Mouse (Mus musculus): ENCODE data around the gene Il6ra.
"Not testable (repeated sequence)": the region's sequence is repeated elsewhere in the genome, so short reads cannot be mapped to it uniquely, and the experiment has no call there.

Il6ra gene

GRCm38 (mm10) chr3:89875781-89876180 is 37.2 kb downstream of the Il6ra start:
- in situ Hi-C loops (cut with MseI, MboI): no loop called here

- in situ Hi-C loops (cut with MseI, MboI): no loop called here
Measured at GRCm38 (mm10) chr3:89875021-89875420, 38.0 kb downstream of the Il6ra start.

- in situ Hi-C loops (cut with MseI, MboI): no loop called here
Measured at GRCm38 (mm10) chr3:89874076-89874475, 38.9 kb downstream of the Il6ra start.

GRCm38 (mm10) chr3:89872684-89873083 is 40.3 kb downstream of the Il6ra start:
- in situ Hi-C loops (cut with MseI, MboI): no loop called here

- in situ Hi-C loops (cut with MseI, MboI): no loop called here
Measured at GRCm38 (mm10) chr3:89872209-89872608, 40.8 kb downstream of the Il6ra start.

GRCm38 (mm10) chr3:89871339-89871914 is 41.6 kb downstream of the Il6ra start:
- in situ Hi-C loops (cut with MseI, MboI): no loop called here

GRCm38 (mm10) chr3:89870472-89871271 is 42.3 kb downstream of the Il6ra start:
- in situ Hi-C loops (cut with MseI, MboI): no loop called here

- in situ Hi-C loops (cut with MseI, MboI): no loop called here
Measured at GRCm38 (mm10) chr3:89869556-89869955, 43.4 kb downstream of the Il6ra start.

GRCm38 (mm10) chr3:89868956-89869355 is 44.0 kb downstream of the Il6ra start:
- in situ Hi-C loops (cut with MseI, MboI): no loop called here

- in situ Hi-C loops (cut with MseI, MboI): no loop called here
Measured at GRCm38 (mm10) chr3:89868357-89868756, 44.6 kb downstream of the Il6ra start.

GRCm38 (mm10) chr3:89867651-89868050 is 45.3 kb downstream of the Il6ra start:
- in situ Hi-C loops (cut with MseI, MboI): no loop called here

GRCm38 (mm10) chr3:89865764-89866163 is 47.2 kb downstream of the Il6ra start:
- in situ Hi-C loops (cut with MseI, MboI): no loop called here

- in situ Hi-C loops (cut with MseI, MboI): no loop called here
Measured at GRCm38 (mm10) chr3:89865020-89865419, 48.0 kb downstream of the Il6ra start.

- in situ Hi-C loops (cut with MseI, MboI): no loop called here
Measured at GRCm38 (mm10) chr3:89863716-89864509, 49.1 kb downstream of the Il6ra start.

GRCm38 (mm10) chr3:89863276-89863675 is 49.7 kb downstream of the Il6ra start:
- in situ Hi-C loops (cut with MseI, MboI): not testable (repeated sequence)

GRCm38 (mm10) chr3:89862182-89862761 is 50.7 kb downstream of the Il6ra start:
- in situ Hi-C loops (cut with MseI, MboI): no loop called here

GRCm38 (mm10) chr3:89861070-89861469 is 51.9 kb downstream of the Il6ra start:
- in situ Hi-C loops (cut with MseI, MboI): no loop called here

GRCm38 (mm10) chr3:89860343-89860742 is 52.7 kb downstream of the Il6ra start:
- in situ Hi-C loops (cut with MseI, MboI): no loop called here

GRCm38 (mm10) chr3:89859936-89860335 is 53.1 kb downstream of the Il6ra start:
- in situ Hi-C loops (cut with MseI, MboI): no loop called here

- in situ Hi-C loops (cut with MseI, MboI): no loop called here
Measured at GRCm38 (mm10) chr3:89858888-89859287, 54.1 kb downstream of the Il6ra start.

- in situ Hi-C loops (cut with MseI, MboI): no loop called here
Measured at GRCm38 (mm10) chr3:89858123-89858522, 54.9 kb downstream of the Il6ra start.

- in situ Hi-C loops (cut with MseI, MboI): no loop called here
Measured at GRCm38 (mm10) chr3:89857353-89857752, 55.6 kb downstream of the Il6ra start.

Data from mouse trophoblast stem cell (cell line).